Mouse (Mus musculus): ENCODE results near the gene Naga. TPM values are rescaled to one million over a fixed set of nuclear protein-coding genes. Genes with fewer than 3 reads are reported as not detected.

The Naga gene
- total RNA-seq, 1 experiment from 2014 or later, result 71.5 TPM

- no peak for DNase-seq
Measured at GRCm38 (mm10) chr15:82337875-82338274, 850 bp downstream of the Naga start.

GRCm38 (mm10) chr15:82336629-82337028 is 2.1 kb downstream of the Naga start:
- no peak for DNase-seq

GRCm38 (mm10) chr15:82335194-82335593 is 3.5 kb downstream of the Naga start:
- no peak for DNase-seq

GRCm38 (mm10) chr15:82325382-82325781 is 13.3 kb downstream of the Naga start:
- no peak for DNase-seq

- no peak for DNase-seq
Measured at GRCm38 (mm10) chr15:82322195-82322594, 16.5 kb downstream of the Naga start.

- DNase-seq, result no peak
Measured at GRCm38 (mm10) chr15:82319613-82320012, 19.1 kb downstream of the Naga start.

GRCm38 (mm10) chr15:82317839-82318238 is 20.9 kb downstream of the Naga start:
- no peak for DNase-seq

- no peak for DNase-seq
Measured at GRCm38 (mm10) chr15:82308416-82308815, 30.3 kb downstream of the Naga start.

- no peak for DNase-seq
Measured at GRCm38 (mm10) chr15:82307107-82307506, 31.6 kb downstream of the Naga start.

GRCm38 (mm10) chr15:82298764-82299561 is 39.8 kb downstream of the Naga start, which contains the start of gene Wbp2nl:
TSS of gene Wbp2nl (plus strand) at chr15:82298954.
- no peak for DNase-seq

- no peak for DNase-seq
Measured at GRCm38 (mm10) chr15:82294059-82294458, 44.7 kb downstream of the Naga start.

- DNase-seq, result no peak
Measured at GRCm38 (mm10) chr15:82293271-82293711, 45.4 kb downstream of the Naga start.

GRCm38 (mm10) chr15:82292851-82293250 is 45.9 kb downstream of the Naga start:
- DNase-seq, result no peak

GRCm38 (mm10) chr15:82290252-82290651 is 48.5 kb downstream of the Naga start:
- no peak for DNase-seq

- DNase-seq, result no peak
Measured at GRCm38 (mm10) chr15:82286157-82286556, 52.6 kb downstream of the Naga start.

GRCm38 (mm10) chr15:82280638-82281037 is 58.1 kb downstream of the Naga start:
- DNase-seq, result no peak

Other genes with a start within 250 kb of the Naga start
- 11.2 and 11.3 TPM in 2 replicates for gene Ccdc134, start 211.0 kb downstream of the Naga start, total RNA-seq (2021)
- 85.2 and 95.5 TPM in 2 replicates for gene Srebf2, start 191.7 kb downstream of the Naga start, total RNA-seq (2021)
- gene Shisa8, start 126.1 kb downstream of the Naga start, total RNA-seq (2021), result 0.24 and 0.48 TPM in 2 replicates
- 0.21 TPM in 1 of 2 replicates, not detected in the other for gene Tnfrsf13c, start 114.6 kb downstream of the Naga start, total RNA-seq (2021)
- 5.9 and 7.5 TPM in 2 replicates for gene Cenpm, start 94.2 kb downstream of the Naga start, total RNA-seq (2021)
- gene 1500009C09Rik, start 86.5 kb downstream of the Naga start, total RNA-seq (2021), result 0.62 TPM in 1 of 2 replicates, not detected in the other
- gene Sept3, start 64.0 kb downstream of the Naga start, total RNA-seq (2021), result 3.0 and 4.3 TPM in 2 replicates
- gene Wbp2nl, start 40.0 kb downstream of the Naga start, total RNA-seq (2021), result not detected in 2 replicates
- gene Pheta2, start within 50 bp of the Naga start, total RNA-seq (2021), result 0.49 and 1.0 TPM in 2 replicates
- 176 and 192 TPM in 2 replicates for gene Smdt1, start within 50 bp of the Naga start, total RNA-seq (2021)
- 531 and 557 TPM in 2 replicates for gene Ndufa6, start 15.4 kb upstream of the Naga start, total RNA-seq (2021)
- 40.4 and 48.4 TPM in 2 replicates for gene Cyp2d22, start 41.3 kb upstream of the Naga start, total RNA-seq (2021)
- gene Cyp2d11, start 55.1 kb upstream of the Naga start, total RNA-seq (2021), result 0.27 TPM in 1 of 2 replicates, not detected in the other
- gene Cyp2d10, start 68.3 kb upstream of the Naga start, total RNA-seq (2021), result 0.55 and 9.2 TPM in 2 replicates
- gene Cyp2d9, start 94.5 kb upstream of the Naga start, total RNA-seq (2021), result 3.7 TPM in 1 of 2 replicates, not detected in the other
- not detected in 2 replicates for gene Cyp2d12, start 216.1 kb upstream of the Naga start, total RNA-seq (2021)

All from adrenal gland, postnatal 25 days (tissue).